Mouse (Mus musculus): Measurements from ENCODE around the gene BC049730.
"Not testable (repeated sequence)": the region's sequence is repeated elsewhere in the genome, so short reads cannot be mapped to it uniquely, and the experiment has no call there.

DNA sequence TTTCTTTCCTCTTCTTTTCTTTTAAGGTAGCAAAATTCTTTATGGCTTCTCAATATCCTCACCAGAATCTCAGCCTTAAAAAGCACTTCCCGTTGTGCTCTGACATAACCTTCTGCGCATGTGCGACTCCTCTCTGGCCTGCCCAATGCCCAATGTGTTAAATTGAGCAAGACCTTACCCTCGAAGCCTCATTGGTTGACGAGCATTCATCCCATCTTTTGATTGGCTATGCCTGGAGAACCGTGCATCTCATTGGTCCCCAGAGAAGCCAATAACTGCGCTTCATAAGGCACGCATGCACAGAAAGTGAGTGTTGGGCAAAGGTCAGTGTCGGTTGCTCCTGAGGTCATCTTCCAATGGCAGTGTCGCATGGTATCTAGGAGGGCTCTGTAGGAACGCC is 17.8 kb downstream of the BC049730 start, which contains the start of gene Gm4763:
- not testable (repeated sequence) for TF ChIP-seq CTCF, EP300 (IDR thresholded peaks at IDR 0.05; ENCODE audit: low read depth)
